9 mouse cellular contexts compared by ENCODE assay signal in the genomic region with DNA sequence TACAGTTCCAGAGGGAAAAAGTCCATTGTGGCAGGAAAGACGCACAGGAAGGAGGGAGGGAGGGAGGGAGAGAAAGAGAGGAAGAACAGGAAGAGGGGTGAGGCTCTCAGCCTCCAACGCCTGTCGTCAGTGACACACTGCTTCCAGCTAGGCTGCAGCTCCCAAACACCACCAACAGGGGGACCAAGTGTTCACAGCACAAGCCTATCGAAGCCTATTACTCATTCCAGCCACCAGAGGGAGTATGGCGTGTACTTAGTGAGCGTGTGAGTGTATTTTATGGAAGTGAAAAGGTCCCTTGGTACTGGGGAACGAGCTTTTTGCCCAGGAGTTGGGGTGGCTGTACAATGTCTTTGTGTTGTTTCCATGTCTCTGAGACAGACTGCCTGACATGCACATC. TPM values are rescaled to one million over a fixed set of nuclear protein-coding genes. Genes with fewer than 3 reads are reported as not detected.
DNase-seq lines count a peak whose midpoint lies in the region; ATAC-seq and TF ChIP-seq lines count a peak whose summit lies in the region.
"Had no signal": no experiment of that assay in that cellular context is flagged by ENCODE, and none has a peak within 500 bp of the region (broad histone marks: within the 10 kb centered on the region; RNA-seq: fewer than 3 reads in every experiment).

No protein-coding gene starts in this region.

- intact Hi-C loops in left cerebral cortex, postnatal 25 days (cut with DNase I) = loop anchor here (10.0 kb wide), 1 partner anchor 532 kb away; a partner anchor contains a TSS

- no peak overlapping the region for H3K9ac ChIP-seq in liver, embryonic 11.5 days (ENCODE audit: low read depth, low read length)
- H3K9ac ChIP-seq in hindbrain, postnatal 0 days (replicated peaks; ENCODE audit: low read length) = no peak overlapping the region
- H3K9ac ChIP-seq in neural tube, embryonic 11.5 days (ENCODE audit: low read length) = no peak overlapping the region

- no peak for ATAC-seq in liver, embryonic 11.5 days (replicated peaks; ENCODE audit: low FRiP score)
- peak; percentile 55 for ATAC-seq in hindbrain, postnatal 0 days
- ATAC-seq in neural tube, embryonic 11.5 days (ENCODE audit: insufficient read depth, low FRiP score, low TSS enrichment) = no peak

- no peaks in the 10 kb centered on the region for H3K36me3 ChIP-seq in liver, embryonic 11.5 days (ENCODE audit: control insufficient read depth, insufficient read depth, low read length)
- no peaks in the 10 kb centered on the region for H3K36me3 ChIP-seq in hindbrain, postnatal 0 days (ENCODE audit: insufficient read depth, low read length)
- no peaks in the 10 kb centered on the region for H3K36me3 ChIP-seq in neural tube, embryonic 11.5 days (ENCODE audit: control insufficient read depth, insufficient read depth, low read length)

- no peaks in the 10 kb centered on the region for H3K4me1 ChIP-seq in liver, embryonic 11.5 days (replicated peaks; ENCODE audit: control insufficient read depth, insufficient read depth, low read length)
- no peaks in the 10 kb centered on the region for H3K4me1 ChIP-seq in hindbrain, postnatal 0 days (ENCODE audit: insufficient read depth, low read length)
- H3K4me1 ChIP-seq in neural tube, embryonic 11.5 days (ENCODE audit: control insufficient read depth, insufficient read depth, low read length) = no peaks in the 10 kb centered on the region

- no peak overlapping the region for H3K4me3 ChIP-seq in liver, embryonic 11.5 days (ENCODE audit: low read depth, low read length)
- no peak overlapping the region for H3K4me3 ChIP-seq in hindbrain, postnatal 0 days (ENCODE audit: low read length)
- H3K4me3 ChIP-seq in neural tube, embryonic 11.5 days (ENCODE audit: low read depth, low read length) = no peak overlapping the region

- DNase-seq in liver = peak; percentile 63
- no peak for DNase-seq in liver, embryonic 11.5 days (ENCODE audit: low spot score)
- DNase-seq in NIH3T3 (ENCODE audit: low read depth) = peak; percentile 79
- DNase-seq in cerebellum, adult 9-11 months = peak; percentile 64
- peak; percentile 94 for DNase-seq in hindbrain, postnatal 0 days (ENCODE audit: low spot score)
- DNase-seq in left cerebral cortex, postnatal 25 days (ENCODE audit: low spot score in 2 of 2) = peak; percentile 71 to 83
- peak; percentile 79 for DNase-seq in neural tube, embryonic 11.5 days (ENCODE audit: low spot score)
- DNase-seq in thymus, postnatal 14 days = peak; percentile 65

- H3K9me3 ChIP-seq in liver, embryonic 11.5 days (ENCODE audit: control insufficient read depth, low read length) = no peaks in the 10 kb centered on the region
- H3K9me3 ChIP-seq in hindbrain, postnatal 0 days (ENCODE audit: low read length) = no peaks in the 10 kb centered on the region
- no peaks in the 10 kb centered on the region for H3K9me3 ChIP-seq in neural tube, embryonic 11.5 days (ENCODE audit: control insufficient read depth, low read length)

- TF ChIP-seq CTCF in hindbrain, postnatal 0 days (IDR thresholded peaks at IDR 0.05; ENCODE audit: low read depth) = peak; percentile 100

- WGBS in liver, embryonic 11.5 days = 28% methylated on average over 7 of the region's 7 CpGs
- WGBS in hindbrain, postnatal 0 days = 23% methylated on average over 7 of the region's 7 CpGs
- WGBS in neural tube, embryonic 11.5 days = 29% methylated on average over 7 of the region's 7 CpGs

- H3K27ac ChIP-seq in liver, embryonic 11.5 days (ENCODE audit: low read depth, low read length) = no peak overlapping the region
- no peak overlapping the region for H3K27ac ChIP-seq in hindbrain, postnatal 0 days
- H3K27ac ChIP-seq in neural tube, embryonic 11.5 days (ENCODE audit: low read depth, low read length) = no peak overlapping the region

- no peak overlapping the region for H3K4me2 ChIP-seq in liver, embryonic 11.5 days
- no peak overlapping the region for H3K4me2 ChIP-seq in hindbrain, postnatal 0 days (ENCODE audit: low read depth, low read length)
- H3K4me2 ChIP-seq in neural tube, embryonic 11.5 days (ENCODE audit: low read depth) = no peak overlapping the region

- H3K27me3 ChIP-seq in liver, embryonic 11.5 days (replicated peaks; ENCODE audit: control insufficient read depth, insufficient read depth, low read length) = no peaks in the 10 kb centered on the region; the same call in 1 of the 2 replicates
- H3K27me3 ChIP-seq in hindbrain, postnatal 0 days (ENCODE audit: insufficient read depth, low read length) = no peaks in the 10 kb centered on the region
- H3K27me3 ChIP-seq in neural tube, embryonic 11.5 days (ENCODE audit: control insufficient read depth, insufficient read depth, low read length) = no peaks in the 10 kb centered on the region

RNA-seq across cellular contexts. Expression of a gene that starts 6.8 kb away (rescaled TPM):
- 0.16 TPM in 1 of 2 replicates, not detected in the other for polyA plus RNA-seq in liver, embryonic 11.5 days (2014; fragmentation: Nextera tagmentation; extraction: Ambion mirVana)
- total RNA-seq in hindbrain, postnatal 0 days (2014; rRNA removed) = 0.94 TPM in 1 of 2 replicates, not detected in the other
- polyA plus RNA-seq in hindbrain, postnatal 0 days (2015; fragmentation: Nextera tagmentation; extraction: Ambion mirVana) = 1.1 and 1.9 TPM in 2 replicates
- 1 to 10 TPM; 7.0 to 7.9 TPM for total RNA-seq in left cerebral cortex, postnatal 25 days (2021)
- polyA plus RNA-seq in neural tube, embryonic 11.5 days (2014; fragmentation: Nextera tagmentation; extraction: Ambion mirVana) = not detected in 2 replicates

RNA-seq across cellular contexts. Expression of a gene that starts 17.3 kb away (rescaled TPM):
- polyA plus RNA-seq in liver, embryonic 11.5 days (2014; fragmentation: Nextera tagmentation; extraction: Ambion mirVana) = not detected in 2 replicates
- not detected in 2 replicates for total RNA-seq in hindbrain, postnatal 0 days (2014; rRNA removed)
- not detected in 2 replicates for polyA plus RNA-seq in hindbrain, postnatal 0 days (2015; fragmentation: Nextera tagmentation; extraction: Ambion mirVana)
- not detected for total RNA-seq in left cerebral cortex, postnatal 25 days (2021)
- not detected in 2 replicates for polyA plus RNA-seq in neural tube, embryonic 11.5 days (2014; fragmentation: Nextera tagmentation; extraction: Ambion mirVana)
- polyA plus RNA-seq: gonadal fat pad, adult 2 months had no signal

RNA-seq across cellular contexts. Expression of a gene that starts 21.3 kb away (rescaled TPM):
- not detected in 2 replicates for polyA plus RNA-seq in liver, embryonic 11.5 days (2014; fragmentation: Nextera tagmentation; extraction: Ambion mirVana)
- total RNA-seq in hindbrain, postnatal 0 days (2014; rRNA removed) = not detected in 2 replicates
- not detected in 2 replicates for polyA plus RNA-seq in hindbrain, postnatal 0 days (2015; fragmentation: Nextera tagmentation; extraction: Ambion mirVana)
- total RNA-seq in left cerebral cortex, postnatal 25 days (2021) = not detected
- not detected in 2 replicates for polyA plus RNA-seq in neural tube, embryonic 11.5 days (2014; fragmentation: Nextera tagmentation; extraction: Ambion mirVana)

RNA-seq across cellular contexts. Expression of a gene that starts 57.3 kb away (rescaled TPM):
- 3.0 and 3.8 TPM in 2 replicates for polyA plus RNA-seq in liver, embryonic 11.5 days (2014; fragmentation: Nextera tagmentation; extraction: Ambion mirVana)
- 4.6 and 6.8 TPM in 2 replicates for total RNA-seq in hindbrain, postnatal 0 days (2014; rRNA removed)
- polyA plus RNA-seq in hindbrain, postnatal 0 days (2015; fragmentation: Nextera tagmentation; extraction: Ambion mirVana) = 3.8 and 3.9 TPM in 2 replicates
- total RNA-seq in left cerebral cortex, postnatal 25 days (2021) = 10 to 100 TPM; 19.2 to 21.6 TPM
- polyA plus RNA-seq in neural tube, embryonic 11.5 days (2014; fragmentation: Nextera tagmentation; extraction: Ambion mirVana) = 2.8 and 3.3 TPM in 2 replicates
